Mouse (Mus musculus) lung, embryonic 16.5 days (tissue): ENCODE results near the gene Fuca2. TPM values are rescaled to one million over a fixed set of nuclear protein-coding genes. Genes with fewer than 3 reads are reported as not detected.
A peak's percentile ranks its signal among the peaks of the same experiment; 100 is the strongest.
"Not testable (repeated sequence)": the region's sequence is repeated elsewhere in the genome, so short reads cannot be mapped to it uniquely, and the experiment has no call there.

ENCODE experiments used
- ATAC-seq: fragments of 200-750 bp; cut with Nextera tagmentation; 2 replicates; pipeline ENCODE4 v1.8.0; 2017; ENCODE audit warnings: low read depth, mild to moderate bottlenecking, moderate library complexity
- H3K27ac ChIP-seq: fragments of 300-500 bp; sonication (generic); 2 replicates; pipeline ENCODE4 v1.5.1; 2014; ENCODE audit warnings: mild to moderate bottlenecking, control low read depth, low read length
- H3K27me3 ChIP-seq: fragments of 300-500 bp; sonication (generic); 2 replicates; pipeline ENCODE4 v1.6.1; 2014; ENCODE audit warnings: low read depth, low read length, mixed read lengths; ENCODE audit not compliant: control insufficient read depth, insufficient read depth
- H3K36me3 ChIP-seq: fragments of 300-500 bp; sonication (generic); 2 replicates; pipeline ENCODE4 v1.6.1; 2014; ENCODE audit warnings: low read length; ENCODE audit not compliant: control insufficient read depth, insufficient read depth
- H3K4me1 ChIP-seq: fragments of 300-500 bp; sonication (generic); replicated peaks from 2 replicates; pipeline ENCODE4 v1.6.1; 2014; ENCODE audit warnings: low read length, mixed read lengths; ENCODE audit not compliant: control insufficient read depth, insufficient read depth
- H3K4me2 ChIP-seq: fragments of 300-500 bp; sonication (generic); 2 replicates; pipeline ENCODE4 v1.6.1; 2014; ENCODE audit warnings: low read depth, low read length, control low read depth
- H3K4me3 ChIP-seq: fragments of 300-500 bp; sonication (generic); 2 replicates; pipeline ENCODE4 v1.5.1; 2014; ENCODE audit warnings: mild to moderate bottlenecking, low read length, control low read depth
- H3K9ac ChIP-seq: fragments of 300-500 bp; sonication (generic); 2 replicates; pipeline ENCODE4 v1.6.1; 2014; ENCODE audit warnings: low read length, control low read depth
- H3K9me3 ChIP-seq: fragments of 300-500 bp; sonication (generic); 2 replicates; pipeline ENCODE4 v1.6.1; 2016; ENCODE audit warnings: low read length; ENCODE audit not compliant: control insufficient read depth
- WGBS: fragments of 180-500 bp; shearing (Covaris S2); extraction: QIAGEN DNeasy Blood & Tissue Kit; methylation state at CpG from one replicate; pipeline ENCODE4 v1.1.7; 2014; 5-methylcytosine and 5-hydroxymethylcytosine counted together
- polyA plus RNA-seq: library from polyadenylated mRNA; unstranded; fragments of >200 nt; fragmentation: Nextera tagmentation; extraction: Ambion mirVana; gene quantifications from 2 replicates; pipeline ENCODE4 v1.2.1, GENCODE M21; 2015

Gene Fuca2
- 87.0 and 91.1 TPM in 2 replicates for polyA plus RNA-seq

DNA sequence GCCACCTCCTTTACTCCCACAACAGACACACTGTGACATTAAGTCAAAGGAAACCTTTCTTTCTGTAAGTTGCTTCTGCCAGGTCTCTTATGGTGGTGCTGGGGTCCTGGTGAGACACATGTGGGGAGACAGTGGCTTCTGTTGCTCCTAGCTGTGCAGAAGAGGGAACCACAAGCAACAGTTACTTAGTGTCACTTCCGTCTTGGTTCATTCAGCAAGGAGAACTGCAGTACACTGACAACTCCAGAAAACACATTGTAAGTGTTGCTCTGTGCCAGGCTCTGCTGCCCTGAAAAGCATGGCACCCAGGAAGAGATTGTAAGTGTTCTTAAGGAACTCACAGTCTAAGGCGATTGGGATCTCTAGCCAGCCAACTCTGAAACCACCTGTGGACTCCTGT is at the start of gene Fuca2:
Gene Fuca2 (plus strand): TSS at position 210 of the 400 bp plus-strand sequence.
- Histone ChIP-seq H3K27me3 (no peaks in the 10 kb centered on the region), H3K9ac (0 out of 2 replicates have a peak within 1 kb of the TSS, but pooled peaks have one; percentile 81), H3K27ac (no peak within 1 kb of the TSS), H3K4me3 (no peak within 1 kb of the TSS), H3K4me1 (peaks cover 3% of the 10 kb centered on the region; the same call in 1 of the 2 replicates), H3K36me3 (no peaks in the 10 kb centered on the region), H3K4me2 (no peak within 1 kb of the TSS; the same call in 1 of the 2 replicates), H3K9me3 (no peaks in the 10 kb centered on the region)
- WGBS, result 80% methylated on average over 2 of the region's 2 CpGs
- no peak for ATAC-seq

DNA sequence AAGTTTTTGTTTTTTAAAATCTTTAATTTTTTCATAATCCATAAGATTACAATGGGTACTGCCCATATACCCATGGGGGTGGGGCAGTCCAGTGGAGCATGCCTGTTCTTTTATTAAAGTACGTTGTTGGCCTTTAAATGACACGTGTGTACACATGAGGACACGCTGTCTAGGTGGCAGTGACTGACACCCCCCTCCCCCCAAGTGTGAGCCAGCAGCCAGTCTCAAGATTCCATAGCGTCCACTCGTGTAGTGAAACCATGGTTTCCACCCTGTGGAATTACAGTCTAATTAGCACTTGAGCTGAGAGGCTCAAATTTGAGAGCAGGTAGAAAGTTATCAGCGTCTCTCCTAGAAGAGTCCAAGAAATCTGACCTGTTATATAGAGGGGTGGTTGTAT is 47.7 kb upstream of the Fuca2 start:
- no peak overlapping the region for H3K9ac ChIP-seq
- no peak overlapping the region for H3K27ac ChIP-seq
- no peaks in the 10 kb centered on the region for H3K36me3 ChIP-seq
- H3K4me2 ChIP-seq, result no peak overlapping the region
- H3K27me3 ChIP-seq, result no peaks in the 10 kb centered on the region
- peak; percentile 65 for ATAC-seq
- no peaks in the 10 kb centered on the region for H3K9me3 ChIP-seq
- H3K4me1 ChIP-seq, result peaks cover 10% of the 10 kb centered on the region
- H3K4me3 ChIP-seq, result no peak overlapping the region
- 54% methylated on average over 6 of the region's 6 CpGs for WGBS

DNA sequence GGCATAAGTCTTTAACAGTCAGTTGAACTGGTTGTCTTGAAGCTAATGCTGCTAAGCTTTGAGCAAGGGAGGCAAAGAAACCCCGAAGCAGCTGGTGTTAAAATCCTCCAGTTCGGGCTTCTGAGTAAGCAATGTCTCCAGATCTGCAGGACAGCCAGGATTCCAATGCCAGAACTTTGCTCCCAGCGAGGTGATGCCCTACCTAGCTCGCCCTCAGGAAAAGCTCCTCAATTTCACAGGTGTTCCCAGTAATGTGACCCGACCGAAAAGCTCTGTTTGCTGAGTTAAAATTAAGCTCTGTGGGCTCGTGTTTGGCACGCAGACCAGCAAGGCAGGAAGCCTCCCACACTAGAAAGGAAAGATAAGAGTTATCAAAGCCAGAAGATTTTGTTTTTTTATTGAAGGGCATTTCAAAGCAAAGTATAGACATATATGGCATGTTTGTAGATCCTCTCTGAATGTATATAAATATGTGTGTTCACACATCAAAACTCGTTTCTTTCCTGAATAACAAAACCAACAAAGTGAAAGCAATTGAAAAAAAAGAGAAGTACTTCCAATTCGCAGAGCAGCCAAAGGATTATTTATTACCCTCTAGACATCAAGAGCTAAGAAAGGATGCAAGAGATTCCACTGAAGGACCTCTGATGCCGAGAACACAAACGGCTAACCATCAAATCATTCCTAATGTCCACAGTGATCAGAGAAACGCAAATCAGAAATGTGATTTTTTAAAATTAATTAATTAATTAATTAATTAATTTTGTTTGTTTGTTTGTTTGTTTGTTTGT is 45.9 kb upstream of the Fuca2 start:
- Histone ChIP-seq H3K4me1 (no peaks in the 10 kb centered on the region), H3K36me3 (no peaks in the 10 kb centered on the region), H3K9ac (peak overlapping the region; percentile 7; the same call in 1 of the 2 replicates), H3K9me3 (no peaks in the 10 kb centered on the region), H3K4me2 (peak overlapping the region; percentile 34), H3K27me3 (no peaks in the 10 kb centered on the region), H3K4me3 (peak overlapping the region; percentile 12; the same call in 1 of the 2 replicates), H3K27ac (peak overlapping the region; percentile 46)
- no peak for ATAC-seq
- 44% methylated on average over 13 of the region's 13 CpGs for WGBS

DNA sequence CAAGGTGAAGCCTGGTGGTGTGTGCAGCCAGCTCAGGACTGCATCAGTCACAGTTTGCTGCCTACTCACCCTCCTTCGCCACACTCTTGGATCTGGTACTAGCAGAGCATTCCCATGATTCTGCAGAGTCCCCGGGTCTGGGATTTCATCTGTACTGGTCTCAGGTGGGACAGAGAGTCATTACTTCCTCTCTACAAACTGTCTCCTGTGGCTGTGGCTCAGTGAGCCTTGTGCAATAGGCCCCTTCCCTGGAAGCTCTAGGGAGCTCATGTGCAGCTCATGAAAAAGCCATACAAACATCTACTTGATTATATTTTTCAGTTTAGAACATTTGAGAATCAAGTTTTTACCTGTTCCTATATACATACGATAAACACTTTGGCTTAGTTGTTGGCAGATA is 35.0 kb upstream of the Fuca2 start:
- H3K27ac ChIP-seq, ATAC-seq, H3K36me3 ChIP-seq, H3K9ac ChIP-seq, H3K4me1 ChIP-seq, H3K4me2 ChIP-seq, H3K4me3 ChIP-seq, H3K9me3 ChIP-seq, H3K27me3 ChIP-seq: not testable (repeated sequence)
- WGBS, result 85% methylated on average over 3 of the region's 3 CpGs

DNA sequence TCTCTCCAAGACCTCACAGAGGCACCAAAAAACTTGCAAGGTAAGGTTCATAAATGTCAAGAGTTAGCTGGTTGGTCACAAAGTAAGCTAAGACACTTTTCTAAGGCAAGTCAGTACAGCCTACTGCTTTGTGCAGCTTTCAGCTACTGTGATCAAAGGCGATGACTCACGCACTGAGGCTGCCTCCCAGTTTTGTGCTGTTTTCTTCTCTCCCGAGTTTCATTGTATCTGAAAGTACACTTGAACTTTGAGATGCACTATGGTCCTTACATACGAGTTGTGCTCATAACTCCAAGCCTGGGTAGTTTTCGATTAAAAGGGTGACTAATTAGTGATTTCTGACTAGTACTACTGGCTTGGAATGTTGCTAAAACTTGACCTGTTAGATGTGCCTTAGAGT is 32.4 kb upstream of the Fuca2 start:
- no peak overlapping the region for H3K27ac ChIP-seq
- 59% methylated on average over 5 of the region's 5 CpGs for WGBS
- H3K36me3 ChIP-seq, result no peaks in the 10 kb centered on the region
- H3K27me3 ChIP-seq, result no peaks in the 10 kb centered on the region
- H3K4me3 ChIP-seq, result no peak overlapping the region
- no peak for ATAC-seq
- no peaks in the 10 kb centered on the region for H3K4me1 ChIP-seq
- H3K4me2 ChIP-seq, result no peak overlapping the region
- H3K9ac ChIP-seq, result no peak overlapping the region
- H3K9me3 ChIP-seq, result no peaks in the 10 kb centered on the region

DNA sequence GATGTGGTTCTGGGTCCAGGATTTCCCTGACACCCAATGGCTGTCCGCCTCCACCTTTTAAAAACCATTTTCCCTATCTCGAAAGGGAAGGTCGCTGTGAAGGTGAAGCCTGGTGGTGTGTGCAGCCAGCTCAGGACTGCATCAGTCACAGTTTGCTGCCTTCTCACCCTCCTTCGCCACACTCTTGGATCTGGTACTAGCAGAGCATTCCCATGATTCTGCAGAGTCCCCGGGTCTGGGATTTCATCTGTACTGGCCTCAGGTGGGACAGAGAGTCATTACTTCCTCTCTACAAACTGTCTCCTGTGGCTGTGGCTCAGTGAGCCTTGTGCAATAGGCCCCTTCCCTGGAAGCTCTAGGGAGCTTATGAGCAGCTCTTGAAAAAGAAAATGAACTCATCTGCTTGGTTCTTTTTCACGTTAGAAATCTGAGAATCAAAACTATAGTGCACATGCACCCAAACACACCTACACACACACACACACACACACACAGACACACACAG is 31.3 kb upstream of the Fuca2 start:
- H3K9me3 ChIP-seq, H3K4me2 ChIP-seq, H3K4me3 ChIP-seq, H3K27ac ChIP-seq, H3K9ac ChIP-seq, H3K27me3 ChIP-seq, ATAC-seq, H3K4me1 ChIP-seq, H3K36me3 ChIP-seq: not testable (repeated sequence)
- 76% methylated on average over 6 of the region's 6 CpGs for WGBS

DNA sequence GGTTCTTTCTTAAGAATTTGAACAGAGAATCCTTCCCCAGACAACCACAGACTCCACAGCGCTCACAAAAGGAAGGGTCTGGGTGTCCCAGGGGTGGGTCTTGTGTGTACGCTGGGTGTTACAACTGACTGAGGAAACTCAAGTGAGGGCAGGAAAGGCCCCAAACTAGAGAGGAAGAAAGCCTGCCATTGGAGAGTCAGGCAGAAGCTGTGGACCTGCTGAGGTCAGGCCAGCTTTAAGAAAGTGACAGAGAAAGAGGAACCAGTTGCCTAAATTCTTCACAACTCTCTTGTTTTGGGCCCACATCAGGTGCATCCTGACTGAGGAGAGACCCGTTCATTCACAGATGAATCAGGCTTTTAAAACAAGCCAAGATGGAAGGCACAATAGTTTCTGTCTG is 29.1 kb upstream of the Fuca2 start:
- no peak for ATAC-seq
- Histone ChIP-seq H3K4me2 (no peak overlapping the region), H3K27ac (no peak overlapping the region), H3K27me3 (peaks cover 3% of the 10 kb centered on the region), H3K36me3 (no peaks in the 10 kb centered on the region), H3K9ac (no peak overlapping the region), H3K9me3 (no peaks in the 10 kb centered on the region), H3K4me3 (no peak overlapping the region), H3K4me1 (peaks cover 9% of the 10 kb centered on the region)
- 83% methylated on average over 3 of the region's 3 CpGs for WGBS

DNA sequence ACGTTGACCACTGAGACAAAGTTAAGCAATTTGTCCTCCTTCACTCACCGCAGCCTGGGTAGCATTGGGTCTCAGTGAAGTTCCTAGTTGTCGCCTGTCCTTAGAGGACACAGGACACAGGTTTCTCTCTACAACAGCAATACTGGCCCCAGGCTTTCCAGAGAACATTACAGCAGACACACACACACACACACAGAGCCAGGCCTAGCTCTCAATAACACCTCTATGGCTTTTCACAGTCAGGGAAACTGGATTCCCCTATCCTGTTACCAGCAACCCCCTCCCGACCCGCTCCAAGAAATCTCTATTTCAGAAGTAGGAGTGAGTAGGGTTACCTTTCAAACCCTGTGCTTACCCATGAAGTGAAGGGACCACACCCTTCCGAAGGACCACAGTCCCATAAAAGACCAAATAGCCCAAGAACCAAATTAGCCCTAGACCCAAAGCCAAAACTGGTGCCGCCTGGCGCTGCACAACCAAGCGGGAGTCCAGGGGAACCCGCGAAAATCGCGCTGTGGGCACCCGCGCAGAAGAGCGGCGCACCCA is 26.0 kb upstream of the Fuca2 start:
- no peaks in the 10 kb centered on the region for H3K9me3 ChIP-seq
- peaks cover 9% of the 10 kb centered on the region for H3K4me1 ChIP-seq
- no peak overlapping the region for H3K27ac ChIP-seq
- H3K36me3 ChIP-seq, result no peaks in the 10 kb centered on the region
- ATAC-seq, result no peak
- peak overlapping the region; percentile 93 for H3K4me2 ChIP-seq
- peak overlapping the region; percentile 70 for H3K9ac ChIP-seq
- peak overlapping the region; percentile 65 for H3K4me3 ChIP-seq
- 11% methylated on average over 17 of the region's 17 CpGs for WGBS
- H3K27me3 ChIP-seq, result peaks cover 10% of the 10 kb centered on the region

DNA sequence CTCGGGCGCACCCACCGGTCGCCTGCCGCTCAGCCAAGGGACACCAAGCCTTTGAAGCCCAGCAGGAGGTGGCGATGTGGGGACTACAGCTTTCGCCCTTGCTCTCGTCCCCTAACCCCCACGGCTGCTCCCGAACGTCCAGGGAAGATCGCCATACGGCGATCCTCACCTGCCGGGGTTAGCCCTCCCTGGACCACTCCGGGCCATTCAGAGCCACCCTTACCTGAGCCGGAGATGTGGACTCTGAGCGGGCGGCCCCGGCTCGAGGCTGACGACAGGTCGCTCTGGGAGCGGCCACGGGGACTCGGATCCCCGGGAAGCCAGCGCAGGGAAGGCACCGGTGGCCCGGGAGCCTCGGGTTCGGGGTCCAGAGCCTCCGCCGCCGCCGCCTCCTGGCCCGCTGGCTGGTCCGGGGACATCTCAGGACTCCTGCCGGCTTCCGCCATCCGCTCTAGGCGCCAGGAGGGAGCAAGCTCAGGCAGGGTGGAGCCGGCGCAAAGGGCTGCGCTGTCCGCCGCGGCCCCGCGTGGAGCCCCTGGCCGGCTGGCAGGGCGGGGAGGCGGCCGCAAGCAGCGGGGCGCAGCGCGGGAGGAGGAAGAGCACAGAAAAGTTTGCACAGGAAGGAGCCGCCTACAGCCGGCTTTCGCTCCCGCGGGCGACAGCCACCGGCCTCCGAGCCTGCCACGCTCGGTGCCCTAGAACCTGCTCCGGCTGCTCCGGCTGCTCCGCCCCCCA is 25.3 kb upstream of the Fuca2 start, which contains the start of gene Phactr2:
Gene Phactr2 (minus strand): TSS at position 580 of the 735 bp plus-strand sequence.
- under 1% methylated on average over 62 of the region's 71 CpGs for WGBS
- Histone ChIP-seq H3K27me3 (peaks cover 10% of the 10 kb centered on the region), H3K4me1 (peaks cover 9% of the 10 kb centered on the region), H3K9ac (peak within 1 kb of the TSS; percentile 70), H3K4me2 (peak within 1 kb of the TSS; percentile 93), H3K27ac (no peak within 1 kb of the TSS), H3K36me3 (no peaks in the 10 kb centered on the region), H3K4me3 (peak within 1 kb of the TSS; percentile 65), H3K9me3 (no peaks in the 10 kb centered on the region)
- peak; percentile 84 for ATAC-seq
